Mouse (Mus musculus) cerebellum, adult 2 months (tissue): Measurements from ENCODE around the gene Lyz2.

Source experiments
- CTCF ChIP-seq: fragments of 200-500 bp; IDR thresholded peaks from 2 replicates; pipeline ENCODE4 v1.5.1; 2011; ENCODE audit warnings: low read depth, mild to moderate bottlenecking, control low read depth, low read length, moderate library complexity, borderline replicate concordance; ENCODE audit not compliant: insufficient read depth
- POLR2A ChIP-seq: fragments of 200-500 bp; IDR thresholded peaks from 2 replicates; pipeline ENCODE4 v1.6.1; 2011; ENCODE audit warnings: low read length, control low read depth, borderline replicate concordance; ENCODE audit not compliant: insufficient read depth

DNA sequence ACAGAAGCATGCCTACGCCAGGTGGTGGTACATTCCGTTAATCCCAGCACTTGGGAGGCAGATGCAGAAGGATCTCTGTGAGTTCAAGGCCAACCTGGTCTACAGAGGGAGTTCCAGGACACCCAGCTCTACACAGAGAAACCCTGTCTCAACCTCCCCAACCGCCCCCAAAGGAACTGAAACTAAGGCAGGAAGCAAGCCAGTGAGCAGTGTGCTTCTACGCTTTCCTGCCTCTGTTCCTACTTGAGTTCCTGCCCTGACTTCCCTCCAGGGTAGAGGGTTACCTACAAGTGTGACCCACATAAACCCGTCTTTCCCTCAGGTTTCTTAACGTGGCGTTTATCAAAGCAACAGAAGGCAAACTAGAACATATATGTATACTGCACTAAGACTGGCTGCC, 41.7 kb upstream of the Lyz2 start:
- no peak for TF ChIP-seq CTCF
- no peak for TF ChIP-seq POLR2A
